Mouse (Mus musculus): ENCODE measurements at regions not wholly inside any gene's neighbourhood (a gene's known extent, or its start where the extent isn't known, plus 50 kb on each side); places are given as distances from the start of the nearest gene placed in this dataset.

GRCm38 (mm10) chr1:184297001-184297740, 263.1 kb upstream of the 1700056E22Rik start:
- no peak for ATAC-seq (ENCODE audit: low TSS enrichment)

- no peak for ATAC-seq (ENCODE audit: low TSS enrichment)
These were observed 257.0 kb upstream of the 1700056E22Rik start for GRCm38 (mm10) chr1:184291129-184291528.

GRCm38 (mm10) chr1:184289733-184290416, 255.8 kb upstream of the 1700056E22Rik start:
- ATAC-seq (ENCODE audit: low TSS enrichment), result no peak

- ATAC-seq (ENCODE audit: low TSS enrichment), result no peak
These were observed 247.7 kb upstream of the 1700056E22Rik start for GRCm38 (mm10) chr1:184281768-184282167.

- no peak for ATAC-seq (ENCODE audit: low TSS enrichment)
These were observed 245.2 kb upstream of the 1700056E22Rik start for GRCm38 (mm10) chr1:184279263-184279662.

- no peak for ATAC-seq (ENCODE audit: low TSS enrichment)
These were observed 242.9 kb upstream of the 1700056E22Rik start for GRCm38 (mm10) chr1:184277001-184277400.

- ATAC-seq (ENCODE audit: low TSS enrichment), result no peak
These were observed 241.8 kb upstream of the 1700056E22Rik start for GRCm38 (mm10) chr1:184275877-184276276.

- ATAC-seq (ENCODE audit: low TSS enrichment), result no peak
These were observed 241.3 kb upstream of the 1700056E22Rik start for GRCm38 (mm10) chr1:184275396-184275795.

- no peak for ATAC-seq (ENCODE audit: low TSS enrichment)
These were observed 240.6 kb upstream of the 1700056E22Rik start for GRCm38 (mm10) chr1:184274704-184275103.

- no peak for ATAC-seq (ENCODE audit: low TSS enrichment)
These were observed 239.6 kb upstream of the 1700056E22Rik start for GRCm38 (mm10) chr1:184273722-184274121.

GRCm38 (mm10) chr1:184271254-184271653, 237.2 kb upstream of the 1700056E22Rik start:
- ATAC-seq (ENCODE audit: low TSS enrichment), result no peak

GRCm38 (mm10) chr1:184266051-184266450, 231.9 kb upstream of the 1700056E22Rik start:
- ATAC-seq (ENCODE audit: low TSS enrichment), result peak; percentile 59; the same call in 1 of the 2 replicates

GRCm38 (mm10) chr1:184262975-184263374, 228.9 kb upstream of the 1700056E22Rik start:
- no peak for ATAC-seq (ENCODE audit: low TSS enrichment)

GRCm38 (mm10) chr1:184261385-184261727, 227.3 kb upstream of the 1700056E22Rik start:
- no peak for ATAC-seq (ENCODE audit: low TSS enrichment)

- ATAC-seq (ENCODE audit: low TSS enrichment), result peak; percentile 44; the same call in 1 of the 2 replicates
These were observed 226.8 kb upstream of the 1700056E22Rik start for GRCm38 (mm10) chr1:184260722-184261384.

- no peak for ATAC-seq (ENCODE audit: low TSS enrichment)
These were observed 225.8 kb upstream of the 1700056E22Rik start for GRCm38 (mm10) chr1:184259853-184260252.

- no peak for ATAC-seq (ENCODE audit: low TSS enrichment)
These were observed 223.3 kb upstream of the 1700056E22Rik start for GRCm38 (mm10) chr1:184257356-184257755.

- ATAC-seq (ENCODE audit: low TSS enrichment), result no peak
These were observed 220.8 kb upstream of the 1700056E22Rik start for GRCm38 (mm10) chr1:184254951-184255350.

- no peak for ATAC-seq (ENCODE audit: low TSS enrichment)
These were observed 210.8 kb upstream of the 1700056E22Rik start for GRCm38 (mm10) chr1:184244730-184245488.

GRCm38 (mm10) chr1:184244296-184244695, 210.2 kb upstream of the 1700056E22Rik start:
- ATAC-seq (ENCODE audit: low TSS enrichment), result no peak

GRCm38 (mm10) chr1:184241846-184242245, 207.7 kb upstream of the 1700056E22Rik start:
- ATAC-seq (ENCODE audit: low TSS enrichment), result no peak

Data from frontal cortex, adult (tissue).